Mouse (Mus musculus) ES-Bruce4 (cell line): ENCODE data around the gene Dusp14.

Source experiments
- CTCF ChIP-seq: IDR thresholded peaks from one replicate; pipeline ENCODE4 v1.8.1; 2011; ENCODE audit warnings: low read depth, low read length
- EP300 ChIP-seq: IDR thresholded peaks from 2 replicates; pipeline ENCODE4 v1.6.1; 2011; ENCODE audit warnings: low read depth, low read length; ENCODE audit not compliant: insufficient read depth

- TF ChIP-seq EP300 (no peak), CTCF (no peak)
These were observed 5.0 kb upstream of the Dusp14 start for GRCm38 (mm10) chr11:84073816-84074764.
